In the genomic region with DNA sequence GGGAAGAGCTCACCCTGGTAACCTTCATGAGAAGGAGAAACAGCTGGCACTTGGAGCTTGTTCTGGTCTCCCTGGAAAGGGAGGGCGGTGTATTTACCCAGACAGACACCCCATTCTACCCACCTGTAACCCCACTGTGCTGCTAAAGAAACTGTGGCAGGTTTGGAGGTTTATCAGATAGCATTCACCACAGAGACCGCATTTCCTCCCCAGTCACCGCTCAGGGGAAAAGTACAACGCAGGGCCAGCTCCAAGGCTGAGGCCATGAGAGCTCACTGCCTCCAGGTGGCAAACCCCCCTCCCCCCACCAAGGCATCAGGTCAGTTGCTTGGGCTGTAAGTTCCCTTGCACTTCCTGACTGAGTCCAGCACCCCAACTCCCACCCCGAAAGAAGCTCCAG, we compare ENCODE assay signal across 26 mouse cellular contexts. TPM values are rescaled to one million over a fixed set of nuclear protein-coding genes. Genes with fewer than 3 reads are reported as not detected.
A peak's percentile ranks its signal among the peaks of the same experiment; 100 is the strongest.
DNase-seq lines count a peak whose midpoint lies in the region; ATAC-seq lines count a peak whose summit lies in the region.
"Had no signal": no experiment of that assay in that cellular context is flagged by ENCODE, and none has a peak within 500 bp of the region (broad histone marks: within the 10 kb centered on the region; RNA-seq: fewer than 3 reads in every experiment).

No protein-coding gene starts in this region.

- peaks cover 10% of the 10 kb centered on the region for H3K4me1 ChIP-seq in midbrain, embryonic 10.5 days
- peaks cover 13% of the 10 kb centered on the region for H3K4me1 ChIP-seq in midbrain, embryonic 13.5 days (replicated peaks)
- H3K4me1 ChIP-seq: embryonic facial prominence, embryonic 15.5 days; heart, embryonic 13.5 days had no signal

- H3K36me3 ChIP-seq in midbrain, embryonic 10.5 days = no peaks in the 10 kb centered on the region
- no peaks in the 10 kb centered on the region for H3K36me3 ChIP-seq in midbrain, embryonic 13.5 days
- H3K36me3 ChIP-seq: embryonic facial prominence, embryonic 12.5 days; embryonic facial prominence, embryonic 15.5 days; heart, embryonic 10.5 days; heart, embryonic 13.5 days; hindbrain, embryonic 13.5 days had no signal

- H3K27ac ChIP-seq in midbrain, embryonic 10.5 days (replicated peaks) = peak overlapping the region; percentile 13; the same call in 1 of the 2 replicates
- no peak overlapping the region for H3K27ac ChIP-seq in midbrain, embryonic 13.5 days
- H3K27ac ChIP-seq: embryonic facial prominence, embryonic 12.5 days; embryonic facial prominence, embryonic 15.5 days; gastrocnemius, adult 2 months; heart, embryonic 10.5 days; heart, embryonic 13.5 days had no signal

- no peak for ATAC-seq in midbrain, embryonic 13.5 days
- ATAC-seq: forebrain, embryonic 14.5 days; forebrain, postnatal 0 days; hindbrain, embryonic 16.5 days; Patski had no signal

- H3K9me3 ChIP-seq in midbrain, embryonic 10.5 days (replicated peaks) = no peaks in the 10 kb centered on the region
- H3K9me3 ChIP-seq in midbrain, embryonic 13.5 days = no peaks in the 10 kb centered on the region
- H3K9me3 ChIP-seq: embryonic facial prominence, embryonic 12.5 days; embryonic facial prominence, embryonic 15.5 days; heart, embryonic 10.5 days; heart, embryonic 13.5 days; hindbrain, embryonic 13.5 days had no signal

- 36% methylated on average over 5 of the region's 5 CpGs for WGBS in midbrain, embryonic 10.5 days
- 54% methylated on average over 5 of the region's 5 CpGs for WGBS in midbrain, embryonic 13.5 days

- H3K4me2 ChIP-seq in midbrain, embryonic 13.5 days (replicated peaks) = no peak overlapping the region
- H3K4me2 ChIP-seq: embryonic facial prominence, embryonic 12.5 days; embryonic facial prominence, embryonic 15.5 days; heart, embryonic 13.5 days; hindbrain, embryonic 13.5 days had no signal

- no peak overlapping the region for H3K9ac ChIP-seq in midbrain, embryonic 13.5 days (replicated peaks)
- H3K9ac ChIP-seq: embryonic facial prominence, embryonic 12.5 days; embryonic facial prominence, embryonic 15.5 days; forebrain, postnatal 0 days; heart, embryonic 13.5 days; hindbrain, embryonic 13.5 days had no signal

- peaks cover 21% of the 10 kb centered on the region for H3K27me3 ChIP-seq in midbrain, embryonic 10.5 days (ENCODE audit: low read depth, poor library complexity, severe bottlenecking)
- H3K27me3 ChIP-seq in midbrain, embryonic 13.5 days = 0 out of 2 replicates have a peak, but pooled peaks cover 5% of the 10 kb centered on the region
- H3K27me3 ChIP-seq: embryonic facial prominence, embryonic 15.5 days had no signal

- no peak for DNase-seq in midbrain, embryonic 10.5 days (ENCODE audit: low spot score)
- peak; percentile 79 for DNase-seq in thymus, postnatal 0 days (ENCODE audit: low spot score)
- peak; percentile 72 for DNase-seq in thymus, postnatal 25 days
- no peak for DNase-seq in kidney, postnatal 36 days
- no peak for DNase-seq in cerebellum, postnatal 4 days (ENCODE audit: low spot score in 2 of 2)
- DNase-seq in layer of hippocampus, postnatal 25 days (ENCODE audit: extremely low spot score in 1 of 2, low spot score in 1 of 2) = no peak
- DNase-seq: adrenal gland, postnatal 10 days; B cell, adult 2 months; cerebellum, adult 18-20 months; cerebellum, adult 9-10 months; cerebellum, postnatal 14 days; forebrain, postnatal 0 days; gastrocnemius, adult 2 months; gastrocnemius, postnatal 25 days; heart, adult 18-20 months had no signal

- H3K4me3 ChIP-seq in midbrain, embryonic 10.5 days = no peak overlapping the region
- H3K4me3 ChIP-seq in midbrain, embryonic 13.5 days (replicated peaks) = no peak overlapping the region
- H3K4me3 ChIP-seq: embryonic facial prominence, embryonic 12.5 days; embryonic facial prominence, embryonic 15.5 days; gastrocnemius, adult 2 months; heart, embryonic 10.5 days; heart, embryonic 13.5 days; hindbrain, embryonic 13.5 days had no signal

RNA-seq across cellular contexts. Expression of a gene that starts 39.4 kb away (rescaled TPM):
- polyA plus RNA-seq in midbrain, embryonic 10.5 days (2016; fragmentation: Nextera tagmentation; extraction: Ambion mirVana) = 0.94 and 0.98 TPM in 2 replicates
- polyA plus RNA-seq in midbrain, embryonic 13.5 days (2015; fragmentation: Nextera tagmentation; extraction: Ambion mirVana) = 0.11 TPM in 1 of 2 replicates, not detected in the other
- 54.0 and 60.0 TPM in 2 replicates for polyA plus RNA-seq in thymus, postnatal 0 days (2015; fragmentation: Nextera tagmentation; extraction: Ambion mirVana)
- under 1 TPM; 0.34 to 0.35 TPM for total RNA-seq in layer of hippocampus, postnatal 25 days (2021)
- total RNA-seq: common myeloid progenitor, adult 5-6 weeks; forebrain, postnatal 0 days; gastrocnemius, adult 2 months; gastrocnemius, postnatal 25 days; hematopoietic stem cell, adult 5-6 weeks had no signal
- polyA plus RNA-seq: forebrain, embryonic 14.5 days; hindbrain, embryonic 13.5 days; hindbrain, embryonic 16.5 days; Patski had no signal

Comparison
In these comparisons a context has a peak if more than half of its experiments do, and no peak if none do; other contexts are left out.
1. DNase-seq: peak in thymus, postnatal 0 days (single experiment) and thymus, postnatal 25 days (single experiment); none in midbrain, embryonic 10.5 days (single experiment), kidney, postnatal 36 days (0 of 2), cerebellum, postnatal 4 days (0 of 2) and layer of hippocampus, postnatal 25 days (0 of 2).
2. RNA of a gene that starts 39.4 kb away (polyA plus RNA-seq): 54.0 to 60.0 TPM in thymus, postnatal 0 days; 0.94 to 0.98 TPM in midbrain, embryonic 10.5 days and 0.11 TPM in midbrain, embryonic 13.5 days; every median in the first group is over 10 times any median in the second.